Mouse (Mus musculus) ES-E14 (cell line): ENCODE measurements around the gene Pnp. TPM values are rescaled to one million over a fixed set of nuclear protein-coding genes. Genes with fewer than 3 reads are reported as not detected.
A peak's percentile ranks its signal among the peaks of the same experiment; 100 is the strongest.
"Not testable (repeated sequence)": the region's sequence is repeated elsewhere in the genome, so short reads cannot be mapped to it uniquely, and the experiment has no call there.

Experiments used
- DNase-seq: peaks from one replicate; pipeline ENCODE4 v3.0.0-alpha.2; 2013; ENCODE audit warnings: low read depth, low spot score
- H3K27ac ChIP-seq: 2 replicates; pipeline ENCODE4 v1.5.1; 2012; ENCODE audit warnings: low read depth, mild to moderate bottlenecking, low read length, moderate library complexity, mixed read lengths; ENCODE audit not compliant: poor library complexity, insufficient read depth, severe bottlenecking
- H3K36me3 ChIP-seq: 2 replicates; pipeline ENCODE4 v1.6.1; 2012; ENCODE audit warnings: mild to moderate bottlenecking, low read length, moderate library complexity, mixed read lengths; ENCODE audit not compliant: control insufficient read depth, poor library complexity, insufficient read depth, severe bottlenecking
- H3K4me1 ChIP-seq, 2 experiments: fragments of 150-350 bp in 1 of 2; sonication (generic) in 1 of 2; 2 replicates each; pipeline ENCODE4 v1.6.1; 2012; ENCODE audit warnings: low read length in 2 of 2, mild to moderate bottlenecking in 1 of 2, mixed read lengths in 1 of 2; ENCODE audit not compliant: control insufficient read depth in 2 of 2, insufficient read depth in 2 of 2, poor library complexity in 1 of 2
- H3K4me3 ChIP-seq, 2 experiments: fragments of 150-350 bp in 1 of 2; sonication (generic) in 1 of 2; 2 replicates each; pipeline ENCODE4 v1.5.1; 2012; ENCODE audit warnings: low read length in 2 of 2, low read depth in 1 of 2, mild to moderate bottlenecking in 1 of 2, mixed read lengths in 1 of 2; ENCODE audit not compliant: insufficient read depth in 1 of 2, poor library complexity in 1 of 2, severe bottlenecking in 1 of 2
- H3K9ac ChIP-seq: 2 replicates; pipeline ENCODE4 v1.6.1; 2012; ENCODE audit warnings: low read depth, mild to moderate bottlenecking, low read length, mixed read lengths; ENCODE audit not compliant: poor library complexity, insufficient read depth, severe bottlenecking
- H3K9me3 ChIP-seq: fragments of 150-350 bp; sonication (generic); 2 replicates; pipeline ENCODE4 v1.6.1; 2012; ENCODE audit warnings: low read depth, mild to moderate bottlenecking, low read length; ENCODE audit not compliant: control insufficient read depth, insufficient read depth
- CHD2 ChIP-seq: IDR thresholded peaks from 2 replicates; pipeline ENCODE4 v1.6.1; 2014; ENCODE audit warnings: mild to moderate bottlenecking, low read depth, low read length, inconsistent platforms
- HCFC1 ChIP-seq: IDR thresholded peaks from 2 replicates; pipeline ENCODE4 v1.6.1; 2012; ENCODE audit warnings: low read length, inconsistent platforms, borderline replicate concordance; ENCODE audit not compliant: insufficient read depth
- MAFK ChIP-seq: IDR thresholded peaks from 2 replicates; pipeline ENCODE4 v1.6.1; 2014; ENCODE audit warnings: mild to moderate bottlenecking, low read depth, low read length, inconsistent platforms; ENCODE audit not compliant: insufficient read depth
- ZC3H11A ChIP-seq: IDR thresholded peaks from 2 replicates; pipeline ENCODE4 v1.6.1; 2012; ENCODE audit warnings: low read depth, mild to moderate bottlenecking, inconsistent platforms, low read length, borderline replicate concordance
- ZNF384 ChIP-seq: IDR thresholded peaks from 2 replicates; pipeline ENCODE4 v1.6.1; 2012; ENCODE audit warnings: low read depth, low read length, inconsistent platforms
- in situ Hi-C, 2 experiments: fragments of 600-800 bp; cut with MboI; formaldehyde crosslinking; loops; one replicate each; pipeline ENCODE4 v1.15.1; 2025; ENCODE audit warnings: low sequenced_read_pairs in 2 of 2, inconsistent platforms in 1 of 2; ENCODE audit not compliant: unreplicated experiment in 2 of 2
- total RNA-seq: library from RNA; depleted of rRNA; stranded (reverse); fragments of 300-350 nt; gene quantifications from 2 replicates; pipeline ENCODE4 v1.2.3, GENCODE M21; 2012

Gene Pnp
- total RNA-seq, 1 experiment: 74.8 TPM

- TF ChIP-seq ZNF384 (no peak), MAFK (no peak), CHD2 (no peak), HCFC1 (no peak), ZC3H11A (no peak)
- in situ Hi-C loops: no loop called here
- H3K27ac ChIP-seq: no peak overlapping the region
Measured at GRCm38 (mm10) chr14:50903973-50904827, 26.7 kb upstream of the Pnp start.

GRCm38 (mm10) chr14:50904828-50905129 lies 26.1 kb upstream of the Pnp start:
- Histone ChIP-seq H3K36me3 (no peaks in the 10 kb centered on the region; the same call in 1 of the 2 replicates), H3K4me1 (no peaks in the 10 kb centered on the region), H3K9ac (no peak overlapping the region), H3K9me3 (no peaks in the 10 kb centered on the region), H3K4me3 (no peak overlapping the region), H3K27ac (no peak overlapping the region)
- no peak for DNase-seq
- TF ChIP-seq HCFC1: no peak
- TF ChIP-seq MAFK: no peak
- TF ChIP-seq ZNF384: no peak
- no peak for TF ChIP-seq CHD2
- TF ChIP-seq ZC3H11A: no peak
- in situ Hi-C loops: no loop called here

More at GRCm38 (mm10) chr14:50903973-50904827, 26.7 kb upstream of the Pnp start:
- Histone ChIP-seq H3K4me3 (peak overlapping the region; percentile 50 to 65), H3K9ac (peak overlapping the region; percentile 60), H3K9me3 (no peaks in the 10 kb centered on the region), H3K36me3 (no peaks in the 10 kb centered on the region; the same call in 1 of the 2 replicates), H3K4me1 (no peaks in the 10 kb centered on the region)
- no peak for DNase-seq

GRCm38 (mm10) chr14:50905327-50905726 lies 25.6 kb upstream of the Pnp start:
- H3K4me1 ChIP-seq, in situ Hi-C loops, H3K9me3 ChIP-seq, H3K36me3 ChIP-seq, H3K27ac ChIP-seq, DNase-seq, H3K4me3 ChIP-seq, H3K9ac ChIP-seq: not testable (repeated sequence)

GRCm38 (mm10) chr14:50908126-50908525 lies 22.8 kb upstream of the Pnp start:
- TF ChIP-seq HCFC1: no peak
- TF ChIP-seq ZC3H11A: no peak
- no peak for TF ChIP-seq MAFK
- no peak for TF ChIP-seq CHD2
- no peak for TF ChIP-seq ZNF384

More at GRCm38 (mm10) chr14:50908126-50908525, 22.8 kb upstream of the Pnp start:
- no peaks in the 10 kb centered on the region for H3K9me3 ChIP-seq
- no peak overlapping the region for H3K27ac ChIP-seq
- H3K4me3 ChIP-seq: no peak overlapping the region
- H3K4me1 ChIP-seq: peaks cover 2 to 5% of the 10 kb centered on the region in 2 experiments; a peak in 2 of 4 replicates
- no peaks in the 10 kb centered on the region; the same call in 1 of the 2 replicates for H3K36me3 ChIP-seq
- no peak overlapping the region for H3K9ac ChIP-seq
- DNase-seq: no peak
- in situ Hi-C loops: no loop called here
